Mouse (Mus musculus): ENCODE data around the gene Col18a1. TPM values are rescaled to one million over a fixed set of nuclear protein-coding genes. Genes with fewer than 3 reads are reported as not detected.

Gene Col18a1
- total RNA-seq, 1 experiment from 2014 or later, result not detected

DNA sequence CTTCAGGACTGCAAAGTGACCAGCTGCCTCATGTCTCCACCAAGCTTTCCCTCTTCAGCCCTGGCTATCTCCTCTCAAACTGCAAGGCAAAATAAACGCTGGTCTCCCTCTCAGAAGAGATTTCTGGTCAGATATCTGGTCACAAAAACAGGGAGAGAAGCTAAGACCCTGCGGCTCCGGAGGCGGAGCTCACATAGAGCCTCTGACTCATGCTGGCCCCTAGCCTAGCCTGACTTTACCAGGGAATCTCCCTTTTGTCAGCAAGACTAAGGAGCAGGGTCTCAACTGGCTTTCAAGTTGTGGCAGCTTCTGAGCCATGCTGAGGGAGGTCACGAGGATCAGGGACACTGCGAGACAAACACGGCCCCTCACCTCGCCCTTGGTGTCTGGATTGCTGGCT, 77.0 kb downstream of the Col18a1 start:
- ATAC-seq (ENCODE audit: extremely low read depth, insufficient number of reproducible peaks, low FRiP score, poor library complexity, severe bottlenecking), result no peak

DNA sequence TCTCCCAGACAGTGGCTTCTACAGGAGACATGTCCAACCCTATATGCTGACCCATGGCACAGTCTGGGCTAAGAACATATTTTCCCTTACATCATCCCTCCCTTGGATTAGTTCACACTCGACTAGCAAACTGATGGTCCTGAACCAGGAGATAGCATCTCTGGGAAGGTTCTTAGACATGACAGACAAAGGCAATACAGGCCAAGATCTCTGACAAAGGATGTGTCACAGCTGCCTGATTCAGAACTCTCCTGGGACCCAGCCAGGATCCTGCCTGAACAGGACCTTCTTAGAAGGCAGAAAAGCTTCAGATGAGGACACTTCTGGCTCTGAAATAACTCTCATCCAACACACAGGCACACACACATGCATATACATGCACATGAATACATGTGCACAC, 81.8 kb downstream of the Col18a1 start:
- ATAC-seq (ENCODE audit: extremely low read depth, insufficient number of reproducible peaks, low FRiP score, poor library complexity, severe bottlenecking), result no peak

DNA sequence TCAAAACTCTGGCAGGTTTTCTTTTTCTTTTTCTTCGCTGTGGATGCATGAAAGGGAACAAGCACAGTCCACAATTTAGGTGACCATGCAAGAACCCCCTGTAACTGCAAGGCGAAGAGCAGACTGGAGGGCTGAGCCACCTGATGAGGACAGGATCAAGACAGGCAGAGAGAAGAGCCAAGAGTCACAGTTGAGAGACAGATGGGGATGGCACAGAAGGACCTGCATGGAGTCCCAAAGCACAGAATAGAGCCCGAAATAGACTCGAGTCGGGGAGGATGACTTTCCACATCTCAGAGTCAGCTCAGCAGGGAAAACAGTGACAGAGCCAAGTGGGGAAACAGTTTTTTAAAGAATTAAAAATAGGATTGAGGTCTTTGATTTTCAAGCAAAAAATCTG, 83.4 kb downstream of the Col18a1 start:
- no peak for ATAC-seq (ENCODE audit: extremely low read depth, insufficient number of reproducible peaks, low FRiP score, poor library complexity, severe bottlenecking)

DNA sequence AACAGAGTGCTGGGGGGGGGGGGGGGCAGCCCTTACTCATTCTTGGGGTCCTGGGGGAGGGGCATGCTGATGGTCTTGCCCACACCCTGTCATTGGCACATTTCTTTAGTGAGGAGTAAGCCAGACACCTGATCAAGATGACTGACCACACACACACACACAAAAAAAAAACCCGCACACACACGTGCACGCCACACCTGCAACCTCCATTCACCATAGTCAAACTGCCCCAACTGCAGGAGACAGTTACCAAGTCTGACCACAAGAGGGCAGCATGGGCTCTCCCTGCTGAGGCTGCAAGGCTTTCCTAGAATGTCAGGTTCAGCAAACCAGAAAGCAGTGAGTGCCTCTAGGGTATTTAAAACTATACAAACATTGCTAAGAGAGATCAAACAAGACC, 83.9 kb downstream of the Col18a1 start:
- 0 out of 2 replicates have a peak, but pooled peaks have one; percentile 17 for ATAC-seq (ENCODE audit: extremely low read depth, insufficient number of reproducible peaks, low FRiP score, poor library complexity, severe bottlenecking)

DNA sequence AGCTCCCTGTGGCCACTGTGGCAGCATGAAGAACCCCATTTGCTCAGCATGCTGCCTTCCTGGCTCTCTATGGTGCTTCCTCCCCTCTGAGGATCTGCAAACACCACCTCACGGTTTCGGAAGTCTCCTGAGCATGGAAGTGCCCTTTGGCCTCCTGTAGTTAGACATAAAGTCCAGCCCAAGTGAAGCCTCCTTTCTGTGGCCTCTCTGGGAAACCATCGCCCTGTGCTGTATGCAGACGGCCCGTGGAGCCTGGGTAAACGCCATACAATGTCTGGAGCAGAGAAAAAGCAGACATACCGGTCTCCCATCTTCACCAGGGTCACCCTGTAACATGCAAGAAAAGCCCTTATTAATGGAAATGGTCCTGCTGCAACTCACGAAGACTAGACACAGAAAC, 87.4 kb downstream of the Col18a1 start:
- ATAC-seq (ENCODE audit: extremely low read depth, insufficient number of reproducible peaks, low FRiP score, poor library complexity, severe bottlenecking), result no peak

DNA sequence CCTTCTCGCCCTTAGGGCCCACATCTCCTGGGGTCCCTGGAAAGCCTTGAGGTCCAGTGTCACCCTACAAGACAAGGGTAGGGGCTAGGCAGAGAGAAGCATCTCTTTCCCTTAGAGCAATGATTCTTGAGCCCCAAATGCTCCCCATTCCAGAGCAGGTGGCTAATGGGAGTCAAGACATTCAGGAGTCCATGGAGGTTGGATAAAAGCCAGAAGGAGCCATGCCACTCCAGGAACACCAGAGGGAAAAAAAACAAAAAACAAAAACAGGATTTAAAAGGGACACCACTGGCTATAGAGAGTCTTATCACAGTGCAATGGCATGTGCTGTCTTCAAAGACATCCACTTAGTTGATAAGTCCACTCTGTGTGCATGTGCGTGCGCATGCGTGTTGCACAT, 87.9 kb downstream of the Col18a1 start:
- ATAC-seq (ENCODE audit: extremely low read depth, insufficient number of reproducible peaks, low FRiP score, poor library complexity, severe bottlenecking), result no peak

DNA sequence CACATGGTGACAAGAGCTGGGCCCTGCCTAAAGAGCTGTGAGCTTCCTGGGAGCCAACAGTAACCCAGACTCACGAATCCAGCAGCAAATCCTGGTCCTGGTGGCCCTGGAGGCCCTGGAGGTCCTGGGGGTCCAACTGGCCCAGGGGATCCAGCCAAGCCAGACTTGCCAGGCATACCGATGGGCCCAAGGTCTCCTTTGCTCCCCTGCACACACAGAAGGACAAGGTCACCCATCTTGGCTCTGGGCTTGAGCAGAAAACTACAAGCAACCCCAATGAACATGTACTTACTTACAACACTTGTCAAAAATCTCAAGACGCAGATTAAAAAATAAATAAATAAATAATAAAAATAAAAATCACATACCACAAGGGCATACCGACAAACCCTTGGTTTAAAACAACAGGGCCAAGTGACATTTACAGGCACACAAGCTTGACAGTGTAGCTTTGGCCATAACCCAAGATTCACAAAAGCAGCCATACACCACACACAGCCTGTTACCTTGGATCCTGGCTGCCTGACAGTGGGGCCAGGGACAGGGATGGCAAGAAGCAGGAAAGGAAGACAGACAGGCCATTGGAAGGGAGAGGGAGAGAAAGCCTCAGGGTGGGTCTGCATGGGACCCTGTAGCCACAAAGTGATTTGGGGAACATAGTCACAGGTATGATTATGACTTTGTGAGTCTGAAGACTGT, 91.9 kb downstream of the Col18a1 start:
- ATAC-seq (ENCODE audit: extremely low read depth, insufficient number of reproducible peaks, low FRiP score, poor library complexity, severe bottlenecking), result no peak

DNA sequence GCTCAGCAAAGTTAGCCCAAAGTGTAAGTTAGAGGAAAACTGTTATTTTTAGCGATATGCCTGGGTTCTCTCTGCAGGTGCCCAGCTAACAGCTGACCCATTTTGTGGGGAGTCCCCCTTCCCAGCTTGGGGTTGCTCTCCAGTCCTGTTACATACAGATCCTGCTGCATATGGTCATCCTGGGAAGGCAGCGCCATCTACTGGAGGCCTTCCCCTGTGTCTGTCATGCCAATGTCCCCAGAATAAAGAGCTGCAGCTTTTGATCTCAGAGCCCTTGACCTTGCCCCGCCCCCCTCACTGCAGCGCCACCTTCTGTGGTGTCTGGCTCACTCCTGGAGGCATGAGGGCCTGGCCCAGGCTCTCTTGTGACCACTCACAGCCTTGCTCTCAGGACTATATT, 96.3 kb downstream of the Col18a1 start:
- no peak for ATAC-seq (ENCODE audit: extremely low read depth, insufficient number of reproducible peaks, low FRiP score, poor library complexity, severe bottlenecking)

DNA sequence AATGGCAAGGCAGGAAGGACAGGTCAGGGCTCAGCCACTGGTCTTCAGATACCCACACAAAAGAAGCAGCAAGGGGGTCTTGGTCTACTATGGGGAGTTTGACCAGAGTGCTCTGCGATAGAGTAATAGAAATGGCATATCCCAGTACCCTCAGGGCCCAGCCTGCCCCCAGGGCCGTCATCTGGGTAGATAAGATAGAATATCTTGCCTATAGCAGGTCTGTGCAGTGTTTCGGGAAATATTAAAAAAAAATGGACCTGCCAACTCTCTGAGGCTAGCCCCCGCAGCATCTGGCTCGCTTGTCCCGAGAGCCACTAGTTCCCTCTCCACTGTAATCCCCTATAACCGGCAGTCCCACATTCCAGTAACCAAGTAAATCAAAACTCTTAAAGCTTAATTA, 97.9 kb downstream of the Col18a1 start:
- ATAC-seq (ENCODE audit: extremely low read depth, insufficient number of reproducible peaks, low FRiP score, poor library complexity, severe bottlenecking), result no peak

DNA sequence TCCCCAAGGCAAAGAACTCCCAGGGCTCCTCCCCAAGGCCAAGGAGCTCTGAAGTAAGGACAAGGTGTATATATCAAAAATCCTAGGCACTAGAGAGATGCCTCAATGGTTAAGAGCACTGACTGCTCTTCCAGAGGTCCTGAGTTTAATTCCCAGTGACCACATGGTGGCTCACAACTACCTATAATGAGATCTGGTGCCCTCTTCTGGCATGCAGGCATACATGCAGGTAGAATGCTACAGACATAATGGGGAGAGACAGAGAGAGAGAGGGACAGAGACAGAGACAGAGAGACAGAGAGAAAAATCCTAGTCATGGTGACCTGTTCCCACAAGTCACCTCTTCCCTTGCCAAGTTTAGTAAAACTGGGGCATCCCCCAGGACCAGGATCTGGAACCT, 101.7 kb downstream of the Col18a1 start:
- no peak for ATAC-seq (ENCODE audit: extremely low read depth, insufficient number of reproducible peaks, low FRiP score, poor library complexity, severe bottlenecking)

DNA sequence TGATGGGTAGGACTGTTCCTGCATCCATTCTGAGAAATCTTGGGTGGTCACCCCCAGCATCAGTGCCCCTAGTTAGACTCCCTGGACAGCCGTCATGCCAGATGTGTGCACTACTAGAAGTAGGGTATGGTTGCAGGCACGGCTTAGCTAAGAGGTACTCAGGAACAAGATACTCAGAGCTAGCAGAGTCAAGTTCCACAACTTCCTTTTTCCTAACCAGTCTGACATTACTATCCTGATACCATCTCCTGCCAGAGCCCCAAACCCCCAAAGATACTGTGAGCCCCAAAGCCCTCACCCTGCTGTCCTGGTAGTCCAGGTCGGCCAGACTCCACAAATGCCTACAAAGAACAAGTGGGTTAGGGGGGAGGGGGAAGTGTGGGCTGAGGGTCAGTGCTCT, 102.1 kb downstream of the Col18a1 start:
- no peak for ATAC-seq (ENCODE audit: extremely low read depth, insufficient number of reproducible peaks, low FRiP score, poor library complexity, severe bottlenecking)

DNA sequence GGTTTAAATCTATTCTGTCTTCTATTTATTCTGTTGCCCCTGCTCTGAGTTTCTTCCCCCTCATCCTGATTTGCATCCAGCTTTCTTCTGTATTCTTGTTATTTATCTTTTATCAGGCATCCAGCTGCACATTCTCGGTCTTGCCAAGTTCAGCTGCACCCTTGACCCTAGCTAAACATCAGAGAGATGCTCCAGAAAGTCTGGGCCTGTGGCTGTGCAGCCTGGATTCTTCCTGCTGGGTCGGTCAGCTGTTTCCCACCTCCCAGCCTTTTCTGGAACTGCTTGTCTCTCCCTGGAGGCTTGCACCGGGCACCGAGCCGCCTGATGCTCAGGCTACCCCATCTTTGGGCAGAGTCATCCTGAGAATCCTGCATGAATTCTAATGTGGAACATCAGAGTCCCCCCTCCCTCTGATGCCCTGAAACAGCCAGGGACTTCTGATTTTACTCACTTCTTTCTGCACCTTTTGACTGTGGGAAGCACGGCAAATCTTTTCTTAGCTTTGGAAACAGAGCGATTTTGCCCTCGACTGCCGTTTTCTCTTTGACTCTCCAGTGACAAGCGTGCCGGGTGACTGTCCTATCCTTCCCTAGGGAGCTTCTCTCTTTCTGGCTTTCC, 103.8 kb downstream of the Col18a1 start:
- ATAC-seq (ENCODE audit: extremely low read depth, insufficient number of reproducible peaks, low FRiP score, poor library complexity, severe bottlenecking), result no peak

DNA sequence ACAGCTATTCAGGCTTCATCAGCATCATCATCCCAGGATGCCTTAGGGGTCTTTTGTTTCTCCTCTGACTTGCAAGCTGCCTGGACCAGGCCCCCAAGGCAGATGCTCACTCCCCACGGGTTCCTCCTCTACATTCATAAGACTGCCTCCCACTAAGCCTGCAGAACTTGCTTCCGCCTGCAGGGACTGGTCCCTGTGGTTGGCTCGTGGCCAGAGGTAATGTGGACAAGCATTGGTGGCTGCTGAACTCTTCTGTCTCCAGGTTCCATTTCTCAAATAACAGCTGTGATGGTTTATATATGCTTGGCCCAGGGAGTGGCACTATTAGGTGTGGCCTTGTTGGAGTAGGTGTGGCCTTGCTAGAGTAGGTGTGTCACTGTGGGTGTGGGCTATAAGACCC, 104.9 kb downstream of the Col18a1 start:
- ATAC-seq (ENCODE audit: extremely low read depth, insufficient number of reproducible peaks, low FRiP score, poor library complexity, severe bottlenecking), result no peak

DNA sequence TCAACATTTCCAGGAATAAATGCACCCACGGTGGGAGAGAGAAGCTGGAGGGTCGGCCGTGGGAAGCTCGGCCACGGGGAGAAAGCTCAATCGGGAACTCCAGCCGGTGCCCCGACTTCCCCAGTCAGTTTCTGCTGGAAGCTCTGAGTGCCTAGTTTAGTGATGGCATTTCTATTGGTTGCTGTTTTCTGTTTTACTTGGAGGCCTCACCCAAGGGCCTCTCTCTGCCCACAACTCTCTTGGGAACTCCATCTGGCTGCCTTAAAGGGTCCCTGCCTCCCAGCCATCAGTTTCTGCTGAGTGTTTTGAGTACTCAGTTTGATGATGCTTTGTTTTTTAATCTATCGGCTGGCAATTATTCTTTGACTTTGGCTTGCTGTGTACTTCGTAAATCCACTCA, 109.6 kb downstream of the Col18a1 start:
- no peak for ATAC-seq (ENCODE audit: extremely low read depth, insufficient number of reproducible peaks, low FRiP score, poor library complexity, severe bottlenecking)

DNA sequence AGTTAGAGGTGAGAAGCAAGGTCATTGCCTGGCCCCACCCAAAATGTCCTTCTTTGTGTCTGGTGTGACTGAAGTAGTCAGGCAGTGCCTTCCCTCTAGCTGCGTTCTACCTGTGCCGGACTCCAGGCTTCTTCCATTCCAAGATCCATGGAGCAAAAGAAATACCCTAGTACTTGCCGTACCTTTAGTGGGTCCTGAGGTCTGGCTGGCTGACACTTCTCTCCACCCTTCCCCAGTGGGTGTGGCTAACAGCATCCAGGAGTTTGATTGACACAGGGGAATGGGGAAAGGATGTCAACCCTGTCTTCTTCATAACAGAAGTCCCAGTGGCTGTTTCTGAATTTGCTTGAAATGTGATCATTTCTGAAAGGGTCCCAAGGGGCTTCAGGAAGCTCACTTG, 117.7 kb downstream of the Col18a1 start:
- no peak for ATAC-seq (ENCODE audit: extremely low read depth, insufficient number of reproducible peaks, low FRiP score, poor library complexity, severe bottlenecking)

DNA sequence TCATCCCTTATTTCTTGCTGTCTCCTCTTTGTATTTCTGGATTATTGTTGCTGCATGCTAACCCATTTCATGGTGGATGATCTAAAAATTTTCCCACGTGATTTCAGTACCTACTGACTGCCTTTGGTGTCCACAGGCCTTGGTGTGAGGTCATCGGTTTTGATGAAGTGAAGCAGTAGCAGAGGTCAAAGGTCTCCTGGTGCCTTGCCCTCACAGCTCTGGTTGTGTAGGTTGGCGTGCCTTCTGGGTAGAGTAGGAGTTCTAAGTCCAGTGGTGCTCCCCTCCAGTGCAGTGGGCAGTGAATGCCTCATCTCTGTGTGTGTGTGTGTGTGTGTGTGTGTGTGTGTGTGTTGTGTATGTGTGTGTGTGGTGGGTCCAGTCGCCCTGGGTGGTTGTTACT, 118.2 kb downstream of the Col18a1 start:
- ATAC-seq (ENCODE audit: extremely low read depth, insufficient number of reproducible peaks, low FRiP score, poor library complexity, severe bottlenecking), result no peak

DNA sequence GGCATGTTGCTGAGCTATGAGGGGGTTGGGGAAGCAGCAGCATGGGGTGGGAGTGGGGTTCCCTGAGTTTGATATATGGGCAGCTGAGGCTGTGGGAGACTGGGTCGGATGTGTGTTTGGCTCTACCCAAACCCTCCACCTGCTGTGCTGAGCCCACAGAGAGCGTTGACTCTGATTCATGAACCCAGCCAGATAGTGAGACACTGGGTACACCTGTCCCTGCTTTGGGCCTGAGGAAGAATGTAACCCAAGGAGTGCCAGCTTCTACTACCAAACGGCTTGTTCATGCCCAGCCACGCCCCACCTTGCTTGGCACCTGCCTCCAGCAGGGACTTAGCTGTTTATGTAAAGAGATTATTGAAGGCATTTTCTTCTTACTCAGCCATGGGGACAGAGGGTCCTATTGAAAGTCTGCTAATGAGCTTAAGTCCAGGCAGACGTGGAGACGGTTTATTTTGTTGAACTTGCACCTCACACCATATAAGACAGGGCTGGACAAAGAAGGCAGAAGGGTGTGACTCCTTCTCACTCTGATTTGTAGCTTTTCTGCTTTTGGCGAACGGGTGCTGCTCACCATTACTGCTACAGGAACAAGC, 127.7 kb downstream of the Col18a1 start:
- ATAC-seq (ENCODE audit: extremely low read depth, insufficient number of reproducible peaks, low FRiP score, poor library complexity, severe bottlenecking), result no peak

DNA sequence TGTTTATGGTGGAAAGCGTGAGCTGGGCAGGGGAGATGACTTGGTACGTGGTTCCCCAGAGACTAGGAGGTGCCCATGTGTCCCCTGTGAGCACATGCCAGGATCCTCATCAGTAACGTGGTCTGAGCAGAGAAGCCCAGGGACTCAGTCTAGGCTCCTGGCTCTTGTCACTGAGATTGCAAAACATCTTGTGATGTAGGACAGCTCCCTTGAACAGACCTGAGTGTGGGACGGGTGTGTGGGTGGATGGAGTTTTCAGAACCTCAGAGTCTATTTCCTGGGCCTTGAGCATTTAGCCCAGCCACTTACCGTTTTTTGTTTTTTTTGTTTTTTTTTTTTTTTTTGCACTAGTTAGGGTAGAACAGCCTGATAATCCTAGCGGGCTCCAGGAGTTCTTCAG, 130.9 kb downstream of the Col18a1 start:
- ATAC-seq (ENCODE audit: extremely low read depth, insufficient number of reproducible peaks, low FRiP score, poor library complexity, severe bottlenecking), result no peak

DNA sequence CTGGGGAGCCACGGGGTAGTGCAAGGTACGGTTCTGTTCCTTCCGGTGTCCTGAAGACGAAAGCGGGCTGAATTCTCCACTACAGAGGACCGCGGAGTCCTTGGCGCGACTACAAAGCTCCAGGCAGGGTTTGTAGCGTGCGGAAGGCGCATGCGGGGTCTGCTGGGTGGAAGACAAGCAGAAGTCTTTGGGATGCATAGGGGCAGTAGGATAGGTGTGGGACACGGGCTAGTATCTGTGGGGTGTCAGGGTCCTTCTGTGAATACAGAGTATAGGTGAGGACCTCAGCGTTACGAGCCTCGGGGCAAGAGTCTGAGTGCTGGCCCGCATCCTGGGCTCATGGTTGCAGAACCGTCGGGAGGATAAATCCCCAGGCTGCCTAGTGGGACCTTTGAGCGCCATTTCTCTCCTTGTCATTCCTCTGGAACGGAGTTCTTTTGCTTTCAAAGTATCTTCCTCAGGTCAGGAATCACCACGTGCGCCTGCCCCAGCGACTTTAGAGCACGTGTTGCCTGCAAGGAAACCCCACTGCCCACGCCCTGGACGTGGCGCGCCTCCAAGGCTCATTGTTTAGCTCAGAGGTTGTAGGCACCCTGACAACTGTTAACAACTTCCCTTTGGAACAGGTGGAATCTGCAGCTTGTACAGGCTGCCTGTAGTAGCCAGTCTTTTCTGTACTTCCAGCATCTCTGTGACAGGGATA, 132.9 kb downstream of the Col18a1 start:
- ATAC-seq (ENCODE audit: extremely low read depth, insufficient number of reproducible peaks, low FRiP score, poor library complexity, severe bottlenecking), result no peak; the same call in 1 of the 2 replicates

All from neutrophil, adult 5-6 weeks (primary cell).